Mouse (Mus musculus) C2C12 (cell line): Measurements from ENCODE around the gene Nt5c2. TPM values are rescaled to one million over a fixed set of nuclear protein-coding genes. Genes with fewer than 3 reads are reported as not detected.

Experiments used
- H3K27me3 ChIP-seq: one replicate; pipeline ENCODE4 v1.6.1; 2011; ENCODE audit not compliant: control insufficient read depth, insufficient read depth, insufficient read length
- H3K36me3 ChIP-seq: one replicate; pipeline ENCODE4 v1.6.1; 2011; ENCODE audit not compliant: control insufficient read depth, insufficient read depth
- H3K4me3 ChIP-seq: one replicate; pipeline ENCODE4 v1.5.1; 2011; ENCODE audit warnings: mild to moderate bottlenecking, control low read depth; ENCODE audit not compliant: poor library complexity, insufficient read depth, severe bottlenecking
- H3K79me2 ChIP-seq: one replicate; pipeline ENCODE4 v1.6.1; 2011; ENCODE audit not compliant: control insufficient read depth, insufficient read depth
- H3K79me3 ChIP-seq: one replicate; pipeline ENCODE4 v1.6.1; 2011; ENCODE audit warnings: low read depth, control low read depth
- H3ac ChIP-seq: one replicate; pipeline ENCODE3; 2011; ENCODE audit warnings: low read depth; ENCODE audit not compliant: control insufficient read depth, insufficient read length
- CEBPB ChIP-seq: IDR thresholded peaks from one replicate; pipeline ENCODE4 v1.6.1; 2011; ENCODE audit warnings: low read depth, mild to moderate bottlenecking, control low read depth, moderate library complexity
- CTCF ChIP-seq: IDR thresholded peaks from one replicate; pipeline ENCODE4 v1.5.1; 2011; ENCODE audit not compliant: control insufficient read depth, insufficient read depth, insufficient read length
- FOSL1 ChIP-seq: IDR thresholded peaks from one replicate; pipeline ENCODE4 v1.8.0; 2011; ENCODE audit warnings: mild to moderate bottlenecking, low read length; ENCODE audit not compliant: poor library complexity, insufficient read depth, severe bottlenecking
- MAX ChIP-seq: IDR thresholded peaks from one replicate; pipeline ENCODE4 v1.6.1; 2011; ENCODE audit warnings: mild to moderate bottlenecking, control low read depth
- MYOD1 ChIP-seq: IDR thresholded peaks from one replicate; pipeline ENCODE4 v1.6.1; 2011; ENCODE audit warnings: low read depth; ENCODE audit not compliant: control insufficient read depth, insufficient read length
- MYOG ChIP-seq: IDR thresholded peaks from one replicate; pipeline ENCODE4 v1.6.1; 2011; ENCODE audit not compliant: control insufficient read depth, insufficient read length; ENCODE audit errors: extremely low read depth
- USF1 ChIP-seq: IDR thresholded peaks from one replicate; pipeline ENCODE4 v1.6.1; 2011; ENCODE audit warnings: low read depth, mild to moderate bottlenecking, control low read depth, moderate library complexity
- polyA plus RNA-seq: library from polyadenylated mRNA; unstranded; fragments of >200 nt; fragmentation: generic; extraction: Trizol; gene quantifications from one replicate; pipeline ENCODE4 v1.2.1, GENCODE M21; 2012; ENCODE audit warnings: missing spikeins

Gene Nt5c2
- polyA plus RNA-seq, 1 experiment, result 18.2 TPM

DNA sequence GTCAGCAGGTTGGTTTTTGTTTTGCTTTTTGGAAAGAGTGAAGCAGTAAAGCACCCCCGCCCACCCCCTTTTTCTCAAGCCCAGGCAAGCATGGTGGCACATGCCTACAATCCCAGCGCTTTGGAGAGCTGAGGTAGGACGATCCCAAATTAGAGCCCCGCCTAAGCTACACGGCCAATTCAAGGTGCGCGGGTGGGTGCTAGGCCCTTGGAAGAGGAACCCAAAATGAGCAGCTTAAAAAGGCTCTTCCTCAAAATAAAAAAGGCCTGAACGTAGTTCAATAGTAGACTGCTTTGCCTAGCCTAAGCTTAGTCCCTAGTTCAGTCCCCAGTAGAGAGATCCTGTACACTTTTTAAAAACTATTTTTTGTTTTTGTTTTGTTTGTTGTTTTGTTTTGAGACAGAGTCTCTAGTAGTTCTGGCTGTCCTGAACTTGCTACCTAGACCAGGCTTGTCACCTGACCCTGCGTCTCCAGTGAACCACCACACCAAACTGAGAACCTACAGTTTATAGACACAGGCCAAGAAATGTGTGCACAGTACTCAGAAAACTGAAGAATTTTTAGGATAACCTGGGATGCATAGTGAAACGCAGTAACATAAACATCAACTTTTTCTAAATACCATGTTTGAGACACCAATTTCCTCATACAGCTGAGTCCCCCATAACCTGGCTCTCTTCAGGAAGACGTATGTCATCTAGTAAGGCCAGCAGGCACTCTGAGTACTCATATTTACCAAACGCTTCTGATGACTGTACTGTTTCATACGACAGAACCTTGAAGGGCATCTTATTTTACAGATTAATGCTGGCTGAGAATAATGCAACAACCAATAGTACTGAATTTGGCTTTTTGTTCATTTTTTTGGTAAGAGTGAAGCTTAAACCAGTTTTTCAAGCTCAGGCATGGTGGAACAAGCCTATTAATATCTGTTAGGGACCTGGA lies 54.6 kb downstream of the Nt5c2 start:
- no peaks in the 10 kb centered on the region for H3K36me3 ChIP-seq
- no peaks in the 10 kb centered on the region for H3K27me3 ChIP-seq

DNA sequence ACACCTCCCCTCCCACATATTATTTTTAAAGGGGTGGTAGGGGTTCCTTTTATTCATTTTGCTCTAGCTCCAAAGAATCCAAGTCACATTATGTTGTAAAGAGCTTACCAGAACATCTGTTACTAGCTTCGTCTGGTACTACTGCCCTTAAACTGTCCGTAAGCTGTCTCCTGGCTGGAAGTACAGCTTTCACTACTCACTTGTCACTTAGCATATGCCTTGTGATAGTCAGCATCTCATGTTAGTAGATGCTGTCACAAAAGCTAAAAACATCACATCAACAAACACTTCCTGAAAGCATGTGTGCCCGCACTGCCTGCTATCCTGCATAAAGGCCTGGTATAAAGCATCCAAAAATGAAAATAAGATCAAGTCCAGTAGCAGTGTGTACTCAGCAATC lies 55.4 kb downstream of the Nt5c2 start:
- TF ChIP-seq CTCF, result no peak
- TF ChIP-seq MYOG, result no peak
- no peak for TF ChIP-seq MYOD1
- TF ChIP-seq CEBPB, result no peak
- no peak for TF ChIP-seq FOSL1
- TF ChIP-seq USF1, result no peak
- TF ChIP-seq MAX, result no peak
- Histone ChIP-seq H3K4me3 (no peak overlapping the region), H3K27me3 (no peaks in the 10 kb centered on the region), H3K36me3 (no peaks in the 10 kb centered on the region), H3ac (no peak overlapping the region), H3K79me2 (peaks cover 73% of the 10 kb centered on the region), H3K79me3 (peaks cover 53% of the 10 kb centered on the region)

More for the DNA sequence above, 54.6 kb downstream of the Nt5c2 start:
- Histone ChIP-seq H3K4me3 (peak overlapping the region; percentile 50), H3K79me3 (peaks cover 46% of the 10 kb centered on the region), H3K79me2 (peaks cover 64% of the 10 kb centered on the region), H3ac (peak overlapping the region; percentile 54)
- TF ChIP-seq CTCF (no peak), FOSL1 (no peak), CEBPB (no peak), MYOG (no peak), MYOD1 (no peak), MAX (no peak), USF1 (no peak)

- Histone ChIP-seq H3K79me2 (peaks cover 82% of the 10 kb centered on the region), H3K79me3 (peaks cover 60% of the 10 kb centered on the region), H3K27me3 (no peaks in the 10 kb centered on the region), H3K4me3 (no peak overlapping the region), H3ac (no peak overlapping the region), H3K36me3 (peaks cover under 1% of the 10 kb centered on the region)
- no peak for TF ChIP-seq FOSL1
- TF ChIP-seq CEBPB, result no peak
- TF ChIP-seq MYOD1, result no peak
- no peak for TF ChIP-seq MAX
- no peak for TF ChIP-seq USF1
- no peak for TF ChIP-seq MYOG
- no peak for TF ChIP-seq CTCF
Observed at GRCm38 (mm10) chr19:46958566-46958965, 56.4 kb downstream of the Nt5c2 start.

- peaks cover 88% of the 10 kb centered on the region for H3K79me2 ChIP-seq
Observed at GRCm38 (mm10) chr19:46957971-46958370, 57.0 kb downstream of the Nt5c2 start.

DNA sequence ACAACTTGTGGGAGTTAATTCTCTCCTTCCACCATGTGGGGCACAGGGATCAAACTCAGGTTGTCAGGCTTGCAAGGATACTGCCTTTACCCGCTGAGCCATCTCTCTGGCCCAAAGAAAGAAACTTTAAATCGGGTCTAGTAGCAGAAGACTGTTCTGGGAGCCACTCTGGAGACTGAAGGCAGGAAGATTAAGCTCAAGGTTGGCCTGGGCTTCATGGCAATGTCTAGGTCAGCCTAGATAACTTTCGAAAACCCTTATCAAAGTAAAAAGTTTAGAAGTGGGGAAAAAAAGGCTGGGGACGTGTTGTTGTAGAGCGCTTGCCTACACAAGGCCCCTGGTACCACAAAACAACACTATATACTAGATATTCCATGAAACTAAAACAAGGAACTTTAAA lies 58.0 kb downstream of the Nt5c2 start:
- Histone ChIP-seq H3K4me3 (no peak overlapping the region), H3K36me3 (peaks cover 7% of the 10 kb centered on the region), H3K79me2 (peaks cover 98% of the 10 kb centered on the region), H3K79me3 (peaks cover 68% of the 10 kb centered on the region), H3ac (no peak overlapping the region), H3K27me3 (no peaks in the 10 kb centered on the region)
- TF ChIP-seq CEBPB (no peak), MYOD1 (no peak), FOSL1 (no peak)

More at GRCm38 (mm10) chr19:46957971-46958370, 57.0 kb downstream of the Nt5c2 start:
- Histone ChIP-seq H3K27me3 (no peaks in the 10 kb centered on the region), H3K4me3 (no peak overlapping the region), H3ac (no peak overlapping the region), H3K36me3 (peaks cover 6% of the 10 kb centered on the region), H3K79me3 (peaks cover 63% of the 10 kb centered on the region)
- TF ChIP-seq CEBPB, result no peak
- TF ChIP-seq MYOD1, result peak; percentile 87

DNA sequence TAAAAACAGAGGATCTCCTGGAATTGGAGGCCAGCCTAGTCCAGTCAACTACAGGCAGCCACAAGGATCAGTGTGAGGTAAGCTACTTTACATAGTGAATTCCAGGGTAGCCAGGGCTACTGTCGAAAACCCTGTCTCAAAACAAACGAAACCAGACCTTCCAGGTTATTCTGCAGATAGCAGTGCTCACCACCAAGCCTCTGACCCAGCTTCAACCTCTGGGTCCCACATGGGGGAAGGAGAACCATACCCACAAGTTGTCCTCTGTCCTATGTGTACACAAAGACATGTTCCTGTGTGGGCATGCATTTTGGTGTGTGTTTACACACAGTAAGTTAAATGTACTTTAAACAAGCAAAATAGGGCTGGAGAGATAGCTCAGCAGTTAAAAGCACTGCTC lies 58.5 kb downstream of the Nt5c2 start:
- TF ChIP-seq FOSL1 (no peak), CEBPB (no peak), MYOD1 (no peak), USF1 (no peak), MAX (no peak), MYOG (no peak), CTCF (no peak)
- Histone ChIP-seq H3K27me3 (no peaks in the 10 kb centered on the region), H3K79me2 (peaks cover 100% of the 10 kb centered on the region), H3K36me3 (peaks cover 9% of the 10 kb centered on the region), H3K79me3 (peaks cover 67% of the 10 kb centered on the region), H3ac (no peak overlapping the region), H3K4me3 (no peak overlapping the region)
